ENCODE assay signal across 18 mouse cellular contexts in the genomic region with DNA sequence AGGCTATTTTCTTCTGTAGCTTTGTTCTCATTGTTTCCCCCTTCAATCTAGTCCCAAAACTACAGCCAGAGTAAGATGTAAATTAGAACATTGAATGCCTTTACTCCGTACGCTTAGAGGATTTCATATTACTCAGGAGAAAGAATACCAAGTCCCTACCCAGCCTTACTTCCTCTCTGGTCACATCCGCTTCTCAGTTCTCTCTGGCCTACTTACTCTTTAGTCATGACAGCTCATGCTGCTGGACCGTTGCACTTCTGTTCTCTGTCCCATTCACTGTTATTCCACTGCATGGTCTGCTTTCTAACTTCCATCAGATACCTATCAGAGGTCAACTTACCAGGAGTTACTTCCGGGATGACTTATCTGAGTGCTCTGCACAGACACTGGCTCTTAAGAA.
DNase-seq lines count a peak whose midpoint lies in the region; ATAC-seq and TF ChIP-seq lines count a peak whose summit lies in the region.
"Had no signal": no experiment of that assay in that cellular context is flagged by ENCODE, and none has a peak within 500 bp of the region (broad histone marks: within the 10 kb centered on the region; RNA-seq: fewer than 3 reads in every experiment).

No protein-coding gene starts in this region.

- no peaks in the 10 kb centered on the region for H3K9me3 ChIP-seq in heart, embryonic 13.5 days
- H3K9me3 ChIP-seq: forebrain, embryonic 10.5 days; hindbrain, embryonic 12.5 days; midbrain, embryonic 15.5 days had no signal

- H3K27me3 ChIP-seq in heart, embryonic 13.5 days (replicated peaks): no peaks in the 10 kb centered on the region
- H3K27me3 ChIP-seq in thymus, adult 2 months (ENCODE audit: control insufficient read depth, insufficient read depth, low read length): no peaks in the 10 kb centered on the region
- H3K27me3 ChIP-seq: hindbrain, embryonic 12.5 days; midbrain, embryonic 15.5 days had no signal

- WGBS in heart, embryonic 13.5 days: 67% methylated on average over 5 of the region's 5 CpGs
- 76% methylated on average over 5 of the region's 5 CpGs for WGBS in lung, adult 2 months
- 71% methylated on average over 5 of the region's 5 CpGs for WGBS in thymus, adult 2 months

- intact Hi-C loops in heart, postnatal 14 days (cut with DNase I): no loop called here

- peak overlapping the region; percentile 25; the same call in 1 of the 2 replicates for H3K9ac ChIP-seq in heart, embryonic 13.5 days
- H3K9ac ChIP-seq: hindbrain, embryonic 12.5 days; lung, embryonic 14.5 days; midbrain, embryonic 15.5 days had no signal

- no peak for DNase-seq in heart, postnatal 14 days
- peak; percentile 16 for DNase-seq in lung, postnatal 36 days
- no peak for DNase-seq in lung, adult 2 months
- peak; percentile 33 for DNase-seq in brain, adult 2 months (ENCODE audit: low read depth, low spot score)
- peak; percentile 8 to 9 for DNase-seq in monocyte, adult 2 months (ENCODE audit: low read depth in 1 of 2, low spot score in 2 of 2)
- no peak for DNase-seq in thymus, adult 2 months
- no peak for DNase-seq in thymus, adult 18-20 months
- DNase-seq: adrenal gland, postnatal 36 days; cerebellum, adult 9-10 months; gastrocnemius, postnatal 25 days; kidney, postnatal 10 days; lung, embryonic 14.5 days; spleen, adult 18-20 months had no signal

- no peak for TF ChIP-seq CTCF in lung, adult 2 months (IDR thresholded peaks at IDR 0.05; ENCODE audit: insufficient read depth, low read length)
- TF ChIP-seq CTCF in thymus, adult 2 months (IDR thresholded peaks at IDR 0.05; ENCODE audit: borderline replicate concordance, control insufficient read depth, extremely low read depth, insufficient read depth, low read length, poor library complexity): no peak

- H3K4me3 ChIP-seq in heart, embryonic 13.5 days: no peak overlapping the region
- no peak overlapping the region for H3K4me3 ChIP-seq in lung, adult 2 months (replicated peaks; ENCODE audit: extremely low read depth, low read depth, low read length)
- no peak overlapping the region for H3K4me3 ChIP-seq in thymus, adult 2 months (ENCODE audit: control insufficient read depth, insufficient read depth, low read length)
- H3K4me3 ChIP-seq: forebrain, embryonic 10.5 days; hindbrain, embryonic 12.5 days; midbrain, embryonic 15.5 days had no signal

- no peak for ATAC-seq in heart, embryonic 13.5 days (ENCODE audit: extremely low read depth, insufficient number of reproducible peaks, low FRiP score, low TSS enrichment)
- ATAC-seq: midbrain, embryonic 15.5 days had no signal

- peaks cover 25% of the 10 kb centered on the region for H3K4me1 ChIP-seq in heart, embryonic 13.5 days
- H3K4me1 ChIP-seq in lung, adult 2 months (ENCODE audit: control insufficient read depth, insufficient read depth, low read length): peaks cover 6% of the 10 kb centered on the region
- H3K4me1 ChIP-seq in thymus, adult 2 months (replicated peaks; ENCODE audit: control insufficient read depth, insufficient read depth, low read length): no peaks in the 10 kb centered on the region
- H3K4me1 ChIP-seq: forebrain, embryonic 10.5 days; hindbrain, embryonic 12.5 days; midbrain, embryonic 15.5 days had no signal

- TF ChIP-seq POLR2A in lung, adult 2 months (IDR thresholded peaks at IDR 0.05; ENCODE audit: borderline replicate concordance, extremely low read depth, low read depth, low read length): no peak
- no peak for TF ChIP-seq POLR2A in thymus, adult 2 months (IDR thresholded peaks at IDR 0.05; ENCODE audit: control insufficient read depth, extremely low read depth, insufficient read depth, low read length, poor library complexity)

- no peaks in the 10 kb centered on the region for H3K36me3 ChIP-seq in heart, embryonic 13.5 days
- no peaks in the 10 kb centered on the region for H3K36me3 ChIP-seq in thymus, adult 2 months (ENCODE audit: control insufficient read depth, insufficient read depth, low read length)
- H3K36me3 ChIP-seq: hindbrain, embryonic 12.5 days had no signal

- H3K27ac ChIP-seq in heart, embryonic 13.5 days (replicated peaks): no peak overlapping the region; the same call in 1 of the 2 replicates
- no peak overlapping the region for H3K27ac ChIP-seq in thymus, adult 2 months (ENCODE audit: control insufficient read depth, insufficient read depth, low read length)
- H3K27ac ChIP-seq: forebrain, embryonic 10.5 days; hindbrain, embryonic 12.5 days; midbrain, embryonic 15.5 days had no signal

- H3K4me2 ChIP-seq in heart, embryonic 13.5 days: no peak overlapping the region
- H3K4me2 ChIP-seq: heart, embryonic 11.5 days; hindbrain, embryonic 12.5 days; lung, embryonic 14.5 days; midbrain, embryonic 15.5 days had no signal

Comparison
In these comparisons a context has a peak if more than half of its experiments do, and no peak if none do; other contexts are left out.
1. DNase-seq: peak in lung, postnatal 36 days (single experiment), brain, adult 2 months (single experiment) and monocyte, adult 2 months (2 of 2); none in heart, postnatal 14 days (0 of 2), lung, adult 2 months (single experiment), thymus, adult 2 months (single experiment) and thymus, adult 18-20 months (0 of 2).